Mouse (Mus musculus) layer of hippocampus, adult 9-10 months (tissue): Measurements from ENCODE around the gene Fbxw20.
"Not testable (repeated sequence)": the region's sequence is repeated elsewhere in the genome, so short reads cannot be mapped to it uniquely, and the experiment has no call there.

Source experiments
- DNase-seq: peaks from one replicate; pipeline ENCODE4 v3.0.0; 2022; ENCODE audit warnings: low spot score

Gene Fbxw20

GRCm38 (mm10) chr9:109234654-109235053 lies at the start of gene Fbxw20:
Gene Fbxw20, minus strand, starts transcription at chr9:109234754.
- no peak for DNase-seq

GRCm38 (mm10) chr9:109263041-109263440 lies 28.5 kb upstream of the Fbxw20 start:
- DNase-seq: peak; percentile 8

- no peak for DNase-seq
These were observed 16.1 kb downstream of the Fbxw20 start for GRCm38 (mm10) chr9:109218449-109218848.

- not testable (repeated sequence) for DNase-seq
These were observed 33.2 kb downstream of the Fbxw20 start for GRCm38 (mm10) chr9:109201347-109201746.

GRCm38 (mm10) chr9:109200349-109200748 lies 34.2 kb downstream of the Fbxw20 start:
- no peak for DNase-seq

- DNase-seq: no peak
These were observed 35.2 kb downstream of the Fbxw20 start for GRCm38 (mm10) chr9:109199353-109199752.

- not testable (repeated sequence) for DNase-seq
These were observed 38.7 kb downstream of the Fbxw20 start, which contains the start of gene Fbxw13 for GRCm38 (mm10) chr9:109195875-109196274. Gene Fbxw13, minus strand, starts transcription at chr9:109195975.

- DNase-seq: no peak
These were observed 57.3 kb downstream of the Fbxw20 start for GRCm38 (mm10) chr9:109177208-109177607.

- no peak for DNase-seq
These were observed 58.3 kb downstream of the Fbxw20 start for GRCm38 (mm10) chr9:109176301-109176700.
